ENCODE assay signal across 8 mouse cellular contexts in genomic region chr4:136181367-136181766, GRCm38 (mm10). TPM values are rescaled to one million over a fixed set of nuclear protein-coding genes. Genes with fewer than 3 reads are reported as not detected.
DNase-seq lines count a peak whose midpoint lies in the region; ATAC-seq and TF ChIP-seq lines count a peak whose summit lies in the region.

No protein-coding gene starts in this region.

- H3K4me2 ChIP-seq in heart, embryonic 15.5 days = peak overlapping the region; percentile 63
- peak overlapping the region; percentile 24; the same call in 1 of the 2 replicates for H3K4me2 ChIP-seq in limb, embryonic 14.5 days (replicated peaks; ENCODE audit: low read depth, low read length, severe bottlenecking)

- 0 out of 2 replicates have a peak overlapping the region, but pooled peaks have one; percentile 18 for H3K27ac ChIP-seq in heart, embryonic 15.5 days
- H3K27ac ChIP-seq in limb, embryonic 14.5 days (replicated peaks; ENCODE audit: low read depth, low read length) = 0 out of 2 replicates have a peak overlapping the region, but pooled peaks have one; percentile 19

- peaks cover 46% of the 10 kb centered on the region for H3K4me1 ChIP-seq in heart, embryonic 15.5 days (replicated peaks)
- H3K4me1 ChIP-seq in limb, embryonic 14.5 days (ENCODE audit: control insufficient read depth, insufficient read depth, low read length) = peaks cover 17% of the 10 kb centered on the region

- H3K9ac ChIP-seq in heart, embryonic 15.5 days = no peak overlapping the region
- H3K9ac ChIP-seq in limb, embryonic 14.5 days (ENCODE audit: low read depth, low read length, severe bottlenecking) = no peak overlapping the region

- WGBS in heart, embryonic 15.5 days = 29% methylated on average over 12 of the region's 12 CpGs
- 28% methylated on average over 12 of the region's 12 CpGs for WGBS in limb, embryonic 14.5 days

- no peaks in the 10 kb centered on the region for H3K9me3 ChIP-seq in heart, embryonic 15.5 days (replicated peaks)
- no peaks in the 10 kb centered on the region for H3K9me3 ChIP-seq in limb, embryonic 14.5 days (ENCODE audit: control insufficient read depth, low read length)

- ATAC-seq in heart, embryonic 15.5 days (replicated peaks; ENCODE audit: insufficient number of reproducible peaks, insufficient read depth, low FRiP score, low read depth) = no peak
- ATAC-seq in limb, embryonic 14.5 days (ENCODE audit: low FRiP score, low read depth) = no peak
- ATAC-seq in monocyte, adult 5-6 weeks (replicated peaks; ENCODE audit: insufficient number of reproducible peaks, low FRiP score, low TSS enrichment, poor library complexity, severe bottlenecking) = no peak

- no peak for DNase-seq in heart, postnatal 25 days (ENCODE audit: low spot score)
- peak; percentile 27 for DNase-seq in thymus, postnatal 0 days (ENCODE audit: low spot score)
- no peak for DNase-seq in thymus, postnatal 25 days
- no peak for DNase-seq in limb, embryonic 14.5 days (ENCODE audit: low spot score)
- no peak for DNase-seq in right cerebral cortex, postnatal 14 days
- DNase-seq in right cerebral cortex, postnatal 25 days = no peak

- peaks cover under 1% of the 10 kb centered on the region; the same call in 1 of the 2 replicates for H3K36me3 ChIP-seq in heart, embryonic 15.5 days
- H3K36me3 ChIP-seq in limb, embryonic 14.5 days (ENCODE audit: control insufficient read depth, insufficient read depth, low read length) = peaks cover 10% of the 10 kb centered on the region

- intact Hi-C loops in heart, postnatal 25 days (cut with DNase I) = no loop called here

- TF ChIP-seq POLR2A in limb, embryonic 14.5 days (IDR thresholded peaks at IDR 0.05; ENCODE audit: borderline replicate concordance, extremely low read depth, insufficient read depth, insufficient read length) = no peak

- no peaks in the 10 kb centered on the region for H3K27me3 ChIP-seq in heart, embryonic 15.5 days
- H3K27me3 ChIP-seq in limb, embryonic 14.5 days (ENCODE audit: control insufficient read depth, insufficient read depth, low read length) = no peaks in the 10 kb centered on the region

- H3K4me3 ChIP-seq in heart, embryonic 15.5 days = peak overlapping the region; percentile 43
- no peak overlapping the region for H3K4me3 ChIP-seq in limb, embryonic 14.5 days (replicated peaks; ENCODE audit: low read length)

RNA-seq across cellular contexts. Expression of gene E2f2, which starts 9.2 kb away (rescaled TPM):
- polyA plus RNA-seq in heart, embryonic 15.5 days (2015; fragmentation: Nextera tagmentation; extraction: Ambion mirVana) = 7.8 and 9.6 TPM in 2 replicates
- total RNA-seq in heart, postnatal 25 days (2021) = 1 to 10 TPM; 1.9 to 4.3 TPM
- polyA plus RNA-seq in thymus, postnatal 0 days (2015; fragmentation: Nextera tagmentation; extraction: Ambion mirVana) = 58.9 and 64.1 TPM in 2 replicates
- polyA plus RNA-seq in limb, embryonic 14.5 days (2012; rRNA removed) = 8.9 and 9.4 TPM in 2 replicates
- polyA plus RNA-seq in limb, embryonic 14.5 days (2014; fragmentation: Nextera tagmentation; extraction: Ambion mirVana) = 5.9 and 6.8 TPM in 2 replicates
- total RNA-seq in monocyte, adult 5-6 weeks (2017) = 18.1 to 19.7 TPM (median 18.4 TPM) in 3 replicates

RNA-seq across cellular contexts. Expression of gene Asap3, which starts 24.8 kb away (rescaled TPM):
- polyA plus RNA-seq in heart, embryonic 15.5 days (2015; fragmentation: Nextera tagmentation; extraction: Ambion mirVana) = 2.6 and 4.8 TPM in 2 replicates
- 10 to 100 TPM in 1 of 2 experiments, 1 to 10 TPM in 1; 8.7 to 11.8 TPM for total RNA-seq in heart, postnatal 25 days (2021)
- 1.3 and 2.1 TPM in 2 replicates for polyA plus RNA-seq in thymus, postnatal 0 days (2015; fragmentation: Nextera tagmentation; extraction: Ambion mirVana)
- polyA plus RNA-seq in limb, embryonic 14.5 days (2012; rRNA removed) = 22.9 and 26.6 TPM in 2 replicates
- polyA plus RNA-seq in limb, embryonic 14.5 days (2014; fragmentation: Nextera tagmentation; extraction: Ambion mirVana) = 12.0 and 14.6 TPM in 2 replicates
- total RNA-seq in monocyte, adult 5-6 weeks (2017) = not detected in 3 replicates

RNA-seq across cellular contexts. Expression of gene Id3, which starts 38.1 kb away (rescaled TPM):
- 261 and 294 TPM in 2 replicates for polyA plus RNA-seq in heart, embryonic 15.5 days (2015; fragmentation: Nextera tagmentation; extraction: Ambion mirVana)
- 10 to 100 TPM; 46.9 to 70.1 TPM for total RNA-seq in heart, postnatal 25 days (2021)
- 262 and 327 TPM in 2 replicates for polyA plus RNA-seq in thymus, postnatal 0 days (2015; fragmentation: Nextera tagmentation; extraction: Ambion mirVana)
- 417 and 561 TPM in 2 replicates for polyA plus RNA-seq in limb, embryonic 14.5 days (2012; rRNA removed)
- 500 and 565 TPM in 2 replicates for polyA plus RNA-seq in limb, embryonic 14.5 days (2014; fragmentation: Nextera tagmentation; extraction: Ambion mirVana)
- total RNA-seq in monocyte, adult 5-6 weeks (2017) = 4.9 to 16.7 TPM (median 8.5 TPM) in 3 replicates
